Comparison of ENCODE assay signal across 37 mouse cellular contexts in genomic region chr2:127315155-127315470, GRCm38 (mm10). TPM values are rescaled to one million over a fixed set of nuclear protein-coding genes. Genes with fewer than 3 reads are reported as not detected.
A peak's percentile ranks its signal among the peaks of the same experiment; 100 is the strongest.
DNase-seq lines count a peak whose midpoint lies in the region; ATAC-seq and TF ChIP-seq lines count a peak whose summit lies in the region.
"Had no signal": no experiment of that assay in that cellular context is flagged by ENCODE, and none has a peak within 500 bp of the region (broad histone marks: within the 10 kb centered on the region; RNA-seq: fewer than 3 reads in every experiment).

No protein-coding gene starts in this region.

- peaks cover 16% of the 10 kb centered on the region for H3K4me1 ChIP-seq in heart, embryonic 10.5 days
- H3K4me1 ChIP-seq in heart, embryonic 16.5 days (ENCODE audit: control insufficient read depth, insufficient read depth, low read length), result peaks cover 2% of the 10 kb centered on the region; the same call in 1 of the 2 replicates
- peaks cover 51% of the 10 kb centered on the region for H3K4me1 ChIP-seq in thymus, adult 2 months (replicated peaks; ENCODE audit: control insufficient read depth, insufficient read depth, low read length)
- H3K4me1 ChIP-seq: embryonic facial prominence, embryonic 13.5 days; forebrain, embryonic 10.5 days; intestine, embryonic 15.5 days; midbrain, embryonic 10.5 days; stomach, embryonic 15.5 days had no signal

- H3K9ac ChIP-seq in heart, embryonic 16.5 days (ENCODE audit: low read length), result no peak overlapping the region
- H3K9ac ChIP-seq: embryonic facial prominence, embryonic 13.5 days; intestine, embryonic 15.5 days; liver, embryonic 13.5 days; stomach, embryonic 15.5 days had no signal

- ATAC-seq in heart, embryonic 16.5 days (replicated peaks; ENCODE audit: extremely low read depth, insufficient read depth, low FRiP score), result no peak
- ATAC-seq: forebrain, embryonic 16.5 days; hindbrain, embryonic 16.5 days; intestine, embryonic 15.5 days; midbrain, embryonic 16.5 days had no signal

- DNase-seq in heart, embryonic 10.5 days (ENCODE audit: low spot score), result no peak
- no peak for DNase-seq in heart, postnatal 4 days
- no peak for DNase-seq in heart, adult 18-20 months
- DNase-seq in thymus, adult 2 months, result no peak
- DNase-seq in thymus, adult 18-20 months, result no peak
- peak; percentile 66 for DNase-seq in naive thymus-derived CD4-positive, alpha-beta T cell, adult 2 months (ENCODE audit: low read depth)
- DNase-seq in natural killer cell, adult 2 months (ENCODE audit: low spot score in 2 of 2), result no peak
- DNase-seq: adrenal gland, postnatal 25 days; cerebellum, adult 18-20 months; cerebellum, postnatal 10 days; gastrocnemius, adult 2 months; gastrocnemius, postnatal 36 days; kidney, adult 2 months; kidney, postnatal 4 days; layer of hippocampus, postnatal 36 days; left cerebral cortex, postnatal 4 days; liver, embryonic 13.5 days; lung, adult 2 months had no signal

- H3K9me3 ChIP-seq in heart, embryonic 10.5 days, result no peaks in the 10 kb centered on the region
- H3K9me3 ChIP-seq in heart, embryonic 16.5 days (replicated peaks; ENCODE audit: control insufficient read depth, low read length), result no peaks in the 10 kb centered on the region
- H3K9me3 ChIP-seq: embryonic facial prominence, embryonic 13.5 days; forebrain, embryonic 10.5 days; intestine, embryonic 15.5 days; liver, embryonic 13.5 days; midbrain, embryonic 10.5 days; stomach, embryonic 15.5 days had no signal

- WGBS in heart, embryonic 10.5 days, result 94% methylated on average over 1 of the region's 1 CpGs
- 89% methylated on average over 1 of the region's 1 CpGs for WGBS in heart, embryonic 16.5 days
- WGBS in thymus, adult 2 months, result 95% methylated on average over 1 of the region's 1 CpGs

- no peak for TF ChIP-seq CTCF in thymus, adult 2 months (IDR thresholded peaks at IDR 0.05; ENCODE audit: borderline replicate concordance, control insufficient read depth, extremely low read depth, insufficient read depth, low read length, poor library complexity)

- no peaks in the 10 kb centered on the region for H3K36me3 ChIP-seq in heart, embryonic 10.5 days
- H3K36me3 ChIP-seq in heart, embryonic 16.5 days (ENCODE audit: control insufficient read depth, insufficient read depth), result no peaks in the 10 kb centered on the region
- H3K36me3 ChIP-seq in thymus, adult 2 months (ENCODE audit: control insufficient read depth, insufficient read depth, low read length), result no peaks in the 10 kb centered on the region
- H3K36me3 ChIP-seq: embryonic facial prominence, embryonic 13.5 days; forebrain, embryonic 10.5 days; intestine, embryonic 15.5 days; liver, embryonic 13.5 days; midbrain, embryonic 10.5 days; stomach, embryonic 15.5 days had no signal

- no peaks in the 10 kb centered on the region for H3K27me3 ChIP-seq in heart, embryonic 10.5 days (ENCODE audit: insufficient read depth, poor library complexity, severe bottlenecking)
- H3K27me3 ChIP-seq in heart, embryonic 16.5 days (ENCODE audit: control insufficient read depth, insufficient read depth, low read length), result no peaks in the 10 kb centered on the region
- no peaks in the 10 kb centered on the region for H3K27me3 ChIP-seq in thymus, adult 2 months (ENCODE audit: control insufficient read depth, insufficient read depth, low read length)
- H3K27me3 ChIP-seq: embryonic facial prominence, embryonic 13.5 days; intestine, embryonic 15.5 days; liver, embryonic 13.5 days; stomach, embryonic 15.5 days had no signal

- H3K4me3 ChIP-seq in heart, embryonic 10.5 days, result no peak overlapping the region
- H3K4me3 ChIP-seq in heart, embryonic 16.5 days (ENCODE audit: low read length), result no peak overlapping the region
- no peak overlapping the region for H3K4me3 ChIP-seq in thymus, adult 2 months (ENCODE audit: control insufficient read depth, insufficient read depth, low read length)
- H3K4me3 ChIP-seq: embryonic facial prominence, embryonic 13.5 days; forebrain, embryonic 10.5 days; gastrocnemius, adult 2 months; intestine, embryonic 15.5 days; liver, embryonic 13.5 days; midbrain, embryonic 10.5 days; stomach, embryonic 15.5 days had no signal

- TF ChIP-seq POLR2A in thymus, adult 2 months (IDR thresholded peaks at IDR 0.05; ENCODE audit: control insufficient read depth, extremely low read depth, insufficient read depth, low read length, poor library complexity), result no peak

- peak overlapping the region; percentile 52; the same call in 1 of the 2 replicates for H3K27ac ChIP-seq in heart, embryonic 10.5 days
- peak overlapping the region; percentile 81 for H3K27ac ChIP-seq in heart, embryonic 16.5 days (ENCODE audit: low read length)
- peak overlapping the region; percentile 83 for H3K27ac ChIP-seq in thymus, adult 2 months (ENCODE audit: control insufficient read depth, insufficient read depth, low read length)
- H3K27ac ChIP-seq: embryonic facial prominence, embryonic 13.5 days; gastrocnemius, adult 2 months; liver, embryonic 13.5 days; midbrain, embryonic 10.5 days; stomach, embryonic 15.5 days had no signal

- H3K4me2 ChIP-seq in heart, embryonic 16.5 days (ENCODE audit: low read depth, low read length), result no peak overlapping the region
- H3K4me2 ChIP-seq: embryonic facial prominence, embryonic 13.5 days; heart, embryonic 11.5 days; intestine, embryonic 15.5 days; liver, embryonic 13.5 days; stomach, embryonic 15.5 days had no signal

RNA-seq across cellular contexts. Expression of gene Dusp2, which starts 20.8 kb away (rescaled TPM):
- polyA plus RNA-seq in heart, embryonic 10.5 days (2016; fragmentation: Nextera tagmentation; extraction: Ambion mirVana), result 14.1 and 15.7 TPM in 2 replicates
- 1 to 10 TPM; 3.3 to 3.7 TPM for total RNA-seq in heart, postnatal 4 days (2021)
- 10.4 and 18.1 TPM in 2 replicates for polyA plus RNA-seq in heart, embryonic 16.5 days (2015; fragmentation: Nextera tagmentation; extraction: Ambion mirVana)
- 1 to 10 TPM in 1 of 2 experiments, under 1 TPM in 1; 0.57 to 2.0 TPM for total RNA-seq in heart, adult 18-20 months (2021)
- 163 and 212 TPM in 2 replicates for polyA plus RNA-seq in thymus, adult 2 months (2012; rRNA removed)

RNA-seq across cellular contexts. Expression of gene Astl, which starts 23.3 kb away (rescaled TPM):
- polyA plus RNA-seq in heart, embryonic 10.5 days (2016; fragmentation: Nextera tagmentation; extraction: Ambion mirVana), result 0.08 TPM in 1 of 2 replicates, not detected in the other
- total RNA-seq in heart, postnatal 4 days (2021), result not detected
- not detected in 2 replicates for polyA plus RNA-seq in heart, embryonic 16.5 days (2015; fragmentation: Nextera tagmentation; extraction: Ambion mirVana)
- total RNA-seq in heart, adult 18-20 months (2021), result not detected
- 0.20 and 0.31 TPM in 2 replicates for polyA plus RNA-seq in thymus, adult 2 months (2012; rRNA removed)
- total RNA-seq: adrenal gland, adult 18-20 months; adrenal gland, postnatal 25 days; common myeloid progenitor, adult 5-6 weeks; gastrocnemius, postnatal 36 days; layer of hippocampus, adult 8-10 months; layer of hippocampus, postnatal 36 days; left cerebral cortex, postnatal 4 days had no signal
- polyA plus RNA-seq: brain, embryonic 14.5 days; C2C12; forebrain, embryonic 10.5 days; forebrain, embryonic 16.5 days; heart, embryonic 11.5 days; hindbrain, embryonic 11.5 days; hindbrain, embryonic 16.5 days; intestine, embryonic 15.5 days; kidney, adult 2 months; kidney, embryonic 16.5 days; liver, embryonic 13.5 days; lung, adult 2 months; midbrain, embryonic 10.5 days; midbrain, embryonic 16.5 days; neural tube, embryonic 14.5 days; stomach, embryonic 15.5 days had no signal

RNA-seq across cellular contexts. Expression of gene Stard7, which starts 45.1 kb away (rescaled TPM):
- 97.1 and 110 TPM in 2 replicates for polyA plus RNA-seq in heart, embryonic 10.5 days (2016; fragmentation: Nextera tagmentation; extraction: Ambion mirVana)
- 100 to 1,000 TPM; 188 to 203 TPM for total RNA-seq in heart, postnatal 4 days (2021)
- polyA plus RNA-seq in heart, embryonic 16.5 days (2015; fragmentation: Nextera tagmentation; extraction: Ambion mirVana), result 113 and 115 TPM in 2 replicates
- total RNA-seq in heart, adult 18-20 months (2021), result 100 to 1,000 TPM; 157 to 176 TPM
- polyA plus RNA-seq in thymus, adult 2 months (2012; rRNA removed), result 55.8 and 81.8 TPM in 2 replicates

RNA-seq across cellular contexts. Expression of gene Adra2b, which starts 47.9 kb away (rescaled TPM):
- polyA plus RNA-seq in heart, embryonic 10.5 days (2016; fragmentation: Nextera tagmentation; extraction: Ambion mirVana), result 9.2 and 10.1 TPM in 2 replicates
- total RNA-seq in heart, postnatal 4 days (2021), result under 1 TPM; 0.32 to 0.33 TPM
- polyA plus RNA-seq in heart, embryonic 16.5 days (2015; fragmentation: Nextera tagmentation; extraction: Ambion mirVana), result 1.3 and 1.4 TPM in 2 replicates
- total RNA-seq in heart, adult 18-20 months (2021), result under 1 TPM; 0.72 to 0.77 TPM
- polyA plus RNA-seq in thymus, adult 2 months (2012; rRNA removed), result 0.13 and 0.20 TPM in 2 replicates
- total RNA-seq: megakaryocyte progenitor cell, adult 5-6 weeks had no signal
- polyA plus RNA-seq: C2C12 had no signal
